8 mouse cellular contexts compared by ENCODE assay signal in genomic region chr5:121452906-121453305, GRCm38 (mm10). TPM values are rescaled to one million over a fixed set of nuclear protein-coding genes. Genes with fewer than 3 reads are reported as not detected.
DNase-seq lines count a peak whose midpoint lies in the region; ATAC-seq and TF ChIP-seq lines count a peak whose summit lies in the region.

No protein-coding gene starts in this region.

- no peak for TF ChIP-seq CTCF in bone marrow, adult 2 months (IDR thresholded peaks at IDR 0.05; ENCODE audit: control insufficient read depth, insufficient read depth, low read length)

- TF ChIP-seq POLR2A in bone marrow, adult 2 months (IDR thresholded peaks at IDR 0.05; ENCODE audit: borderline replicate concordance, control insufficient read depth, low read depth, low read length) = no peak

- peaks cover 24% of the 10 kb centered on the region for H3K4me1 ChIP-seq in kidney, embryonic 14.5 days (ENCODE audit: control insufficient read depth, insufficient read depth, low read length)
- peaks cover 3% of the 10 kb centered on the region for H3K4me1 ChIP-seq in bone marrow, adult 2 months (ENCODE audit: control insufficient read depth, insufficient read depth, low read length)
- peaks cover 27% of the 10 kb centered on the region for H3K4me1 ChIP-seq in forebrain, embryonic 15.5 days
- peaks cover 5% of the 10 kb centered on the region; the same call in 1 of the 2 replicates for H3K4me1 ChIP-seq in limb, embryonic 11.5 days (ENCODE audit: control insufficient read depth, insufficient read depth, low read length)
- peaks cover 38% of the 10 kb centered on the region for H3K4me1 ChIP-seq in neural tube, embryonic 15.5 days

- H3K36me3 ChIP-seq in kidney, embryonic 14.5 days (ENCODE audit: control insufficient read depth, insufficient read depth, low read length) = peaks cover 18% of the 10 kb centered on the region
- peaks cover 15% of the 10 kb centered on the region for H3K36me3 ChIP-seq in forebrain, embryonic 15.5 days
- peaks cover 9% of the 10 kb centered on the region for H3K36me3 ChIP-seq in limb, embryonic 11.5 days (ENCODE audit: control insufficient read depth, insufficient read depth, low read length)
- H3K36me3 ChIP-seq in neural tube, embryonic 15.5 days = peaks cover 20% of the 10 kb centered on the region

- peak overlapping the region; percentile 91 for H3K27ac ChIP-seq in kidney, embryonic 14.5 days (ENCODE audit: low read depth, low read length)
- peak overlapping the region; percentile 98 for H3K27ac ChIP-seq in bone marrow, adult 2 months (ENCODE audit: control insufficient read depth, insufficient read depth, low read depth, low read length, poor library complexity)
- peak overlapping the region; percentile 96 for H3K27ac ChIP-seq in forebrain, embryonic 15.5 days (replicated peaks)
- peak overlapping the region; percentile 68 for H3K27ac ChIP-seq in limb, embryonic 11.5 days (replicated peaks; ENCODE audit: low read depth, low read length)
- peak overlapping the region; percentile 98 for H3K27ac ChIP-seq in neural tube, embryonic 15.5 days (replicated peaks)

- WGBS in kidney, embryonic 14.5 days = 7% methylated on average over 9 of the region's 9 CpGs
- WGBS in bone marrow, adult 2 months = 4% methylated on average over 9 of the region's 9 CpGs
- WGBS in forebrain, embryonic 15.5 days = 6% methylated on average over 9 of the region's 9 CpGs
- WGBS in limb, embryonic 11.5 days = 11% methylated on average over 9 of the region's 9 CpGs
- 5% methylated on average over 9 of the region's 9 CpGs for WGBS in neural tube, embryonic 15.5 days

- peak overlapping the region; percentile 89 for H3K4me3 ChIP-seq in kidney, embryonic 14.5 days (ENCODE audit: low read length)
- peak overlapping the region; percentile 78 for H3K4me3 ChIP-seq in bone marrow, adult 2 months (replicated peaks; ENCODE audit: control insufficient read depth, low read depth, low read length)
- H3K4me3 ChIP-seq in forebrain, embryonic 15.5 days = peak overlapping the region; percentile 90
- peak overlapping the region; percentile 88 for H3K4me3 ChIP-seq in limb, embryonic 11.5 days (ENCODE audit: low read depth, low read length)
- H3K4me3 ChIP-seq in neural tube, embryonic 15.5 days (replicated peaks) = peak overlapping the region; percentile 91

- peak overlapping the region; percentile 62 for H3K4me2 ChIP-seq in kidney, embryonic 14.5 days (replicated peaks; ENCODE audit: low read depth, low read length)
- H3K4me2 ChIP-seq in forebrain, embryonic 15.5 days (replicated peaks) = peak overlapping the region; percentile 65
- peak overlapping the region; percentile 85 for H3K4me2 ChIP-seq in limb, embryonic 11.5 days (ENCODE audit: low read depth, severe bottlenecking)
- H3K4me2 ChIP-seq in neural tube, embryonic 15.5 days = peak overlapping the region; percentile 81

- no peaks in the 10 kb centered on the region for H3K9me3 ChIP-seq in kidney, embryonic 14.5 days (ENCODE audit: control insufficient read depth, low read length)
- no peaks in the 10 kb centered on the region for H3K9me3 ChIP-seq in forebrain, embryonic 15.5 days
- no peaks in the 10 kb centered on the region for H3K9me3 ChIP-seq in limb, embryonic 11.5 days (ENCODE audit: control insufficient read depth, low read length)
- H3K9me3 ChIP-seq in neural tube, embryonic 15.5 days (replicated peaks) = no peaks in the 10 kb centered on the region

- peak; percentile 16 for ATAC-seq in kidney, embryonic 14.5 days (ENCODE audit: low FRiP score, low TSS enrichment)
- no peak for ATAC-seq in forebrain, embryonic 15.5 days (replicated peaks)
- ATAC-seq in limb, embryonic 11.5 days (ENCODE audit: insufficient number of reproducible peaks, low FRiP score, low TSS enrichment, low read depth) = no peak; the same call in 1 of the 2 replicates
- ATAC-seq in neural tube, embryonic 15.5 days (ENCODE audit: low FRiP score) = peak; percentile 26

- no peak for DNase-seq in kidney, postnatal 14 days
- DNase-seq in limb, embryonic 11.5 days (ENCODE audit: low spot score) = no peak
- no peak for DNase-seq in B cell, adult 2 months
- DNase-seq in adrenal gland, postnatal 4 days (ENCODE audit: low spot score in 2 of 2) = no peak

- H3K9ac ChIP-seq in kidney, embryonic 14.5 days (ENCODE audit: low read depth, low read length) = peak overlapping the region; percentile 95
- H3K9ac ChIP-seq in forebrain, embryonic 15.5 days (replicated peaks) = peak overlapping the region; percentile 95
- peak overlapping the region; percentile 80 for H3K9ac ChIP-seq in limb, embryonic 11.5 days (ENCODE audit: low read length)
- peak overlapping the region; percentile 92 for H3K9ac ChIP-seq in neural tube, embryonic 15.5 days (replicated peaks)

- no peaks in the 10 kb centered on the region for H3K27me3 ChIP-seq in kidney, embryonic 14.5 days (ENCODE audit: control insufficient read depth, insufficient read depth, low read length)
- H3K27me3 ChIP-seq in forebrain, embryonic 15.5 days = no peaks in the 10 kb centered on the region
- H3K27me3 ChIP-seq in limb, embryonic 11.5 days (ENCODE audit: control insufficient read depth, insufficient read depth, low read length) = no peaks in the 10 kb centered on the region
- H3K27me3 ChIP-seq in neural tube, embryonic 15.5 days (replicated peaks) = no peaks in the 10 kb centered on the region

RNA-seq across cellular contexts. Expression of gene Erp29, which starts 0.6 kb away (rescaled TPM):
- 136 and 142 TPM in 2 replicates for polyA plus RNA-seq in kidney, embryonic 14.5 days (2014; fragmentation: Nextera tagmentation; extraction: Ambion mirVana)
- 161 and 240 TPM in 2 replicates for polyA plus RNA-seq in bone marrow, adult 2 months (2011; ENCODE audit: insufficient read depth, insufficient read length, low replicate concordance, missing spikeins)
- polyA plus RNA-seq in forebrain, embryonic 15.5 days (2015; fragmentation: Nextera tagmentation; extraction: Ambion mirVana) = 137 and 144 TPM in 2 replicates
- 95.4 and 100 TPM in 2 replicates for polyA plus RNA-seq in limb, embryonic 11.5 days (2014; fragmentation: Nextera tagmentation; extraction: Ambion mirVana)
- 183 and 192 TPM in 2 replicates for polyA plus RNA-seq in neural tube, embryonic 15.5 days (2015; fragmentation: Nextera tagmentation; extraction: Ambion mirVana)
- total RNA-seq in adrenal gland, postnatal 4 days (2021) = 100 to 1,000 TPM; 136 to 146 TPM

RNA-seq across cellular contexts. Expression of gene Tmem116, which starts 1.2 kb away (rescaled TPM):
- 3.7 and 5.0 TPM in 2 replicates for polyA plus RNA-seq in kidney, embryonic 14.5 days (2014; fragmentation: Nextera tagmentation; extraction: Ambion mirVana)
- polyA plus RNA-seq in bone marrow, adult 2 months (2011; ENCODE audit: insufficient read depth, insufficient read length, low replicate concordance, missing spikeins) = not detected in 2 replicates
- polyA plus RNA-seq in forebrain, embryonic 15.5 days (2015; fragmentation: Nextera tagmentation; extraction: Ambion mirVana) = 1.0 and 2.2 TPM in 2 replicates
- polyA plus RNA-seq in limb, embryonic 11.5 days (2014; fragmentation: Nextera tagmentation; extraction: Ambion mirVana) = 0.99 and 1.1 TPM in 2 replicates
- polyA plus RNA-seq in neural tube, embryonic 15.5 days (2015; fragmentation: Nextera tagmentation; extraction: Ambion mirVana) = 1.8 TPM in 2 replicates
- 1 to 10 TPM; 2.9 to 5.6 TPM for total RNA-seq in adrenal gland, postnatal 4 days (2021)

RNA-seq across cellular contexts. Expression of gene Adam1b, which starts 50.3 kb away (rescaled TPM):
- 0.08 and 0.09 TPM in 2 replicates for polyA plus RNA-seq in kidney, embryonic 14.5 days (2014; fragmentation: Nextera tagmentation; extraction: Ambion mirVana)
- polyA plus RNA-seq in bone marrow, adult 2 months (2011; ENCODE audit: insufficient read depth, insufficient read length, low replicate concordance, missing spikeins) = not detected in 2 replicates
- 0.08 TPM in 1 of 2 replicates, not detected in the other for polyA plus RNA-seq in forebrain, embryonic 15.5 days (2015; fragmentation: Nextera tagmentation; extraction: Ambion mirVana)
- not detected in 2 replicates for polyA plus RNA-seq in limb, embryonic 11.5 days (2014; fragmentation: Nextera tagmentation; extraction: Ambion mirVana)
- 0.06 TPM in 1 of 2 replicates, not detected in the other for polyA plus RNA-seq in neural tube, embryonic 15.5 days (2015; fragmentation: Nextera tagmentation; extraction: Ambion mirVana)
- not detected for total RNA-seq in adrenal gland, postnatal 4 days (2021)

RNA-seq across cellular contexts. Expression of gene Naa25, which starts 55.2 kb away (rescaled TPM):
- 32.8 and 49.7 TPM in 2 replicates for polyA plus RNA-seq in kidney, embryonic 14.5 days (2014; fragmentation: Nextera tagmentation; extraction: Ambion mirVana)
- 11.6 and 22.3 TPM in 2 replicates for polyA plus RNA-seq in bone marrow, adult 2 months (2011; ENCODE audit: insufficient read depth, insufficient read length, low replicate concordance, missing spikeins)
- 54.7 and 59.0 TPM in 2 replicates for polyA plus RNA-seq in forebrain, embryonic 15.5 days (2015; fragmentation: Nextera tagmentation; extraction: Ambion mirVana)
- polyA plus RNA-seq in limb, embryonic 11.5 days (2014; fragmentation: Nextera tagmentation; extraction: Ambion mirVana) = 42.6 and 47.0 TPM in 2 replicates
- 56.6 and 59.4 TPM in 2 replicates for polyA plus RNA-seq in neural tube, embryonic 15.5 days (2015; fragmentation: Nextera tagmentation; extraction: Ambion mirVana)
- 10 to 100 TPM; 29.9 to 31.7 TPM for total RNA-seq in adrenal gland, postnatal 4 days (2021)

Comparison
In these comparisons a context has a peak if more than half of its experiments do, and no peak if none do; other contexts are left out.
1. ATAC-seq: peak in kidney, embryonic 14.5 days (single experiment) and neural tube, embryonic 15.5 days (single experiment); none in forebrain, embryonic 15.5 days (single experiment) and limb, embryonic 11.5 days (single experiment).
2. Peak in every context shown above with its lines, with median percentiles within 50 percentile points of each other: H3K27ac ChIP-seq, H3K4me2 ChIP-seq, H3K4me3 ChIP-seq and H3K9ac ChIP-seq.